Mouse (Mus musculus) limb, embryonic 11.5 days (tissue): Measurements from ENCODE around the gene Pald1. TPM values are rescaled to one million over a fixed set of nuclear protein-coding genes. Genes with fewer than 3 reads are reported as not detected.

Source experiments
- ATAC-seq: fragments of 200-750 bp; cut with Nextera tagmentation; 2 replicates; pipeline ENCODE4 v1.8.0; 2017; ENCODE audit warnings: low read depth; ENCODE audit not compliant: insufficient number of reproducible peaks, low FRiP score, low TSS enrichment
- DNase-seq: peaks from one replicate; pipeline ENCODE4 v3.0.0-alpha.2; 2015; ENCODE audit warnings: low spot score
- H3K27ac ChIP-seq: fragments of 300-500 bp; sonication (generic); replicated peaks from 2 replicates; pipeline ENCODE4 v1.5.1; 2014; ENCODE audit warnings: low read depth, mild to moderate bottlenecking, low read length
- H3K27me3 ChIP-seq: fragments of 300-500 bp; sonication (generic); 2 replicates; pipeline ENCODE4 v1.6.1; 2014; ENCODE audit warnings: mild to moderate bottlenecking, low read length, mixed read lengths; ENCODE audit not compliant: control insufficient read depth, insufficient read depth
- H3K36me3 ChIP-seq: fragments of 300-500 bp; sonication (generic); 2 replicates; pipeline ENCODE4 v1.6.1; 2014; ENCODE audit warnings: mild to moderate bottlenecking, low read length, moderate library complexity, mixed read lengths; ENCODE audit not compliant: control insufficient read depth, insufficient read depth
- H3K4me1 ChIP-seq: fragments of 300-500 bp; sonication (generic); 2 replicates; pipeline ENCODE4 v1.6.1; 2014; ENCODE audit warnings: low read length, mixed read lengths; ENCODE audit not compliant: control insufficient read depth, insufficient read depth
- H3K4me2 ChIP-seq: fragments of 300-500 bp; sonication (generic); 2 replicates; pipeline ENCODE4 v1.6.1; 2014; ENCODE audit warnings: low read depth, mild to moderate bottlenecking, moderate library complexity; ENCODE audit not compliant: severe bottlenecking
- H3K4me3 ChIP-seq: fragments of 300-500 bp; sonication (generic); 2 replicates; pipeline ENCODE4 v1.5.1; 2014; ENCODE audit warnings: low read depth, low read length
- H3K9ac ChIP-seq: fragments of 300-500 bp; sonication (generic); 2 replicates; pipeline ENCODE4 v1.6.1; 2014; ENCODE audit warnings: mild to moderate bottlenecking, low read length
- H3K9me3 ChIP-seq: fragments of 300-500 bp; sonication (generic); 2 replicates; pipeline ENCODE4 v1.6.1; 2016; ENCODE audit warnings: low read length; ENCODE audit not compliant: control insufficient read depth
- WGBS: fragments of 180-500 bp; shearing (Covaris S2); extraction: QIAGEN DNeasy Blood & Tissue Kit; methylation state at CpG from one replicate; pipeline ENCODE4 v1.1.7; 2014; 5-methylcytosine and 5-hydroxymethylcytosine counted together
- polyA plus RNA-seq: library from polyadenylated mRNA; unstranded; fragments of >200 nt; fragmentation: Nextera tagmentation; extraction: Ambion mirVana; gene quantifications from 2 replicates; pipeline ENCODE4 v1.2.1, GENCODE M21; 2014

The Pald1 gene
- polyA plus RNA-seq, 1 experiment from 2014 or later = 17.0 TPM

- DNase-seq (peak; percentile 90), ATAC-seq (peak; percentile 28; the same call in 1 of the 2 replicates)
- H3K36me3 ChIP-seq = no peaks in the 10 kb centered on the region
- H3K9me3 ChIP-seq = no peaks in the 10 kb centered on the region
- no peak overlapping the region for H3K27ac ChIP-seq
- H3K4me3 ChIP-seq = no peak overlapping the region
- no peak overlapping the region for H3K9ac ChIP-seq
- H3K4me1 ChIP-seq = no peaks in the 10 kb centered on the region
- H3K4me2 ChIP-seq = no peak overlapping the region
- H3K27me3 ChIP-seq = no peaks in the 10 kb centered on the region
- 22% methylated on average over 12 of the region's 13 CpGs for WGBS
These were observed 15.9 kb upstream of the Pald1 start for GRCm38 (mm10) chr10:61399156-61399734.

- Histone ChIP-seq H3K4me3 (no peak overlapping the region), H3K4me2 (no peak overlapping the region), H3K27me3 (no peaks in the 10 kb centered on the region), H3K27ac (no peak overlapping the region), H3K36me3 (no peaks in the 10 kb centered on the region), H3K9me3 (no peaks in the 10 kb centered on the region), H3K4me1 (no peaks in the 10 kb centered on the region), H3K9ac (no peak overlapping the region)
- no peak for DNase-seq
- ATAC-seq = 0 out of 2 replicates have a peak, but pooled peaks have one; percentile 16
- 41% methylated on average over 3 of the region's 3 CpGs for WGBS
These were observed 14.8 kb upstream of the Pald1 start for GRCm38 (mm10) chr10:61398125-61398524.

GRCm38 (mm10) chr10:61394476-61395136 lies 11.3 kb upstream of the Pald1 start:
- no peak overlapping the region for H3K4me3 ChIP-seq
- no peaks in the 10 kb centered on the region for H3K36me3 ChIP-seq
- H3K27me3 ChIP-seq = no peaks in the 10 kb centered on the region
- WGBS = 23% methylated on average over 9 of the region's 9 CpGs
- no peaks in the 10 kb centered on the region for H3K4me1 ChIP-seq
- no peak overlapping the region; the same call in 1 of the 2 replicates for H3K9ac ChIP-seq
- H3K9me3 ChIP-seq = no peaks in the 10 kb centered on the region
- H3K4me2 ChIP-seq = no peak overlapping the region
- no peak for DNase-seq
- no peak overlapping the region for H3K27ac ChIP-seq
- no peak for ATAC-seq

- no peak overlapping the region for H3K27ac ChIP-seq
- no peaks in the 10 kb centered on the region for H3K27me3 ChIP-seq
- no peaks in the 10 kb centered on the region for H3K4me1 ChIP-seq
- H3K4me3 ChIP-seq = no peak overlapping the region
- H3K9me3 ChIP-seq = no peaks in the 10 kb centered on the region
- H3K9ac ChIP-seq = no peak overlapping the region
- ATAC-seq (no peak), DNase-seq (no peak)
- H3K4me2 ChIP-seq = no peak overlapping the region
- 40% methylated on average over 4 of the region's 4 CpGs for WGBS
- no peaks in the 10 kb centered on the region for H3K36me3 ChIP-seq
These were observed 9.3 kb upstream of the Pald1 start for GRCm38 (mm10) chr10:61392584-61392983.

GRCm38 (mm10) chr10:61390148-61390547 lies 6.8 kb upstream of the Pald1 start:
- Histone ChIP-seq H3K4me1 (no peaks in the 10 kb centered on the region), H3K4me3 (no peak overlapping the region), H3K27ac (no peak overlapping the region), H3K4me2 (no peak overlapping the region), H3K36me3 (no peaks in the 10 kb centered on the region), H3K27me3 (no peaks in the 10 kb centered on the region), H3K9me3 (no peaks in the 10 kb centered on the region), H3K9ac (no peak overlapping the region)
- WGBS = 89% methylated on average over 2 of the region's 2 CpGs
- DNase-seq (no peak), ATAC-seq (no peak)

- no peak for ATAC-seq
- Histone ChIP-seq H3K27me3 (no peaks in the 10 kb centered on the region), H3K9me3 (no peaks in the 10 kb centered on the region), H3K27ac (no peak overlapping the region), H3K4me3 (no peak overlapping the region), H3K4me1 (peaks cover 1% of the 10 kb centered on the region), H3K4me2 (no peak overlapping the region), H3K9ac (no peak overlapping the region), H3K36me3 (no peaks in the 10 kb centered on the region)
- DNase-seq = no peak
- WGBS = 64% methylated on average over 5 of the region's 5 CpGs
These were observed 5.7 kb upstream of the Pald1 start for GRCm38 (mm10) chr10:61389020-61389419.

- no peak overlapping the region for H3K4me3 ChIP-seq
- H3K9ac ChIP-seq = no peak overlapping the region
- H3K36me3 ChIP-seq = no peaks in the 10 kb centered on the region
- DNase-seq (no peak), ATAC-seq (no peak)
- no peak overlapping the region for H3K4me2 ChIP-seq
- H3K9me3 ChIP-seq = no peaks in the 10 kb centered on the region
- H3K27me3 ChIP-seq = no peaks in the 10 kb centered on the region
- 45% methylated on average over 6 of the region's 6 CpGs for WGBS
- peaks cover 11% of the 10 kb centered on the region for H3K4me1 ChIP-seq
- no peak overlapping the region for H3K27ac ChIP-seq
These were observed 3.0 kb upstream of the Pald1 start for GRCm38 (mm10) chr10:61386284-61386683.

GRCm38 (mm10) chr10:61385174-61385573 lies 1.8 kb upstream of the Pald1 start:
- no peaks in the 10 kb centered on the region for H3K9me3 ChIP-seq
- H3K4me1 ChIP-seq = peaks cover 12% of the 10 kb centered on the region
- no peak overlapping the region for H3K4me2 ChIP-seq
- WGBS = 83% methylated on average over 6 of the region's 6 CpGs
- H3K9ac ChIP-seq = no peak overlapping the region
- H3K27me3 ChIP-seq = no peaks in the 10 kb centered on the region
- no peak for ATAC-seq
- H3K36me3 ChIP-seq = no peaks in the 10 kb centered on the region
- no peak overlapping the region for H3K27ac ChIP-seq
- H3K4me3 ChIP-seq = no peak overlapping the region
- DNase-seq = no peak
